Mouse (Mus musculus) testis, adult 2 months (tissue): ENCODE results near the gene Csk. TPM values are rescaled to one million over a fixed set of nuclear protein-coding genes. Genes with fewer than 3 reads are reported as not detected.

ENCODE experiments used
- H3K27ac ChIP-seq: fragments of 200-500 bp; 2 replicates; pipeline ENCODE4 v1.5.1; 2012; ENCODE audit warnings: low read depth, low read length; ENCODE audit not compliant: control insufficient read depth, insufficient read depth
- H3K27me3 ChIP-seq: fragments of 200-500 bp; 2 replicates; pipeline ENCODE4 v1.6.1; 2012; ENCODE audit warnings: mild to moderate bottlenecking, low read length, moderate library complexity; ENCODE audit not compliant: control insufficient read depth, insufficient read depth
- H3K36me3 ChIP-seq: fragments of 200-500 bp; 2 replicates; pipeline ENCODE4 v1.6.1; 2012; ENCODE audit warnings: mild to moderate bottlenecking, low read length; ENCODE audit not compliant: control insufficient read depth, insufficient read depth
- H3K4me1 ChIP-seq: fragments of 200-500 bp; 2 replicates; pipeline ENCODE4 v1.6.1; 2012; ENCODE audit warnings: low read length; ENCODE audit not compliant: control insufficient read depth, insufficient read depth
- H3K4me3 ChIP-seq: fragments of 200-500 bp; 2 replicates; pipeline ENCODE4 v1.5.1; 2012; ENCODE audit warnings: low read depth, mild to moderate bottlenecking, low read length, moderate library complexity, mixed read lengths; ENCODE audit not compliant: control insufficient read depth
- CTCF ChIP-seq: fragments of 200-500 bp; IDR thresholded peaks from 2 replicates; pipeline ENCODE4 v1.5.1; 2012; ENCODE audit warnings: low read depth, mild to moderate bottlenecking, inconsistent platforms, low read length, moderate library complexity; ENCODE audit not compliant: control insufficient read depth, insufficient read depth, insufficient replicate concordance
- POLR2A ChIP-seq: fragments of 200-500 bp; IDR thresholded peaks from 2 replicates; pipeline ENCODE4 v1.6.1; 2012; ENCODE audit warnings: low read depth, mild to moderate bottlenecking, inconsistent platforms, low read length, moderate library complexity; ENCODE audit not compliant: control insufficient read depth
- polyA plus RNA-seq: library from polyadenylated mRNA; depleted of rRNA; stranded (reverse); fragments of >200 nt; gene quantifications from 2 replicates; pipeline ENCODE4 v1.2.3, GENCODE M21; 2012; rRNA removed

Gene Csk
- 13.4 and 13.9 TPM in 2 replicates for polyA plus RNA-seq

DNA sequence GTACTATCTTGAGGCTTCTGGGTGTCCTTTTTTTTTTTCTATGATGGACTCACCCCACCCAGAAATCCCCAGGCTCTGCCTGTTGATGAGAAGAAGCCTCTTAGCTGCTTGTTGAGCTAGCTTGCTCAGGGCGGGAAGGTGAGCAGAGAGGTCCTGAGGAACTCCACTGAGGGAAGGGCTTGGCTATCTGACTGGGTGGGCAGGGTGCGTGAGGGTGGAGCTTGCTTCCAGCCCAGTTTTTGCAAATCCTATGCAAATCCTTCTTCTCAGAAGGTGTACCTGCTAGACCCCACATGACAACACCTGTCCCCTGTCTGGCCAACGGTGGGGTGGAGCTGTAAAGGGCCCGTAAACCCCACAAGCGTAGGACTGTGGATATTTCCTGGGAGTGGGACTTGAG lies at the start of gene Csk:
Csk (minus strand) TSS at position 349 of the 400 bp plus-strand sequence.
- TF ChIP-seq CTCF (no peak), POLR2A (no peak)
- Histone ChIP-seq H3K36me3 (no peaks in the 10 kb centered on the region), H3K27ac (no peak within 1 kb of the TSS), H3K4me1 (peaks cover 8% of the 10 kb centered on the region), H3K27me3 (no peaks in the 10 kb centered on the region), H3K4me3 (no peak within 1 kb of the TSS)

DNA sequence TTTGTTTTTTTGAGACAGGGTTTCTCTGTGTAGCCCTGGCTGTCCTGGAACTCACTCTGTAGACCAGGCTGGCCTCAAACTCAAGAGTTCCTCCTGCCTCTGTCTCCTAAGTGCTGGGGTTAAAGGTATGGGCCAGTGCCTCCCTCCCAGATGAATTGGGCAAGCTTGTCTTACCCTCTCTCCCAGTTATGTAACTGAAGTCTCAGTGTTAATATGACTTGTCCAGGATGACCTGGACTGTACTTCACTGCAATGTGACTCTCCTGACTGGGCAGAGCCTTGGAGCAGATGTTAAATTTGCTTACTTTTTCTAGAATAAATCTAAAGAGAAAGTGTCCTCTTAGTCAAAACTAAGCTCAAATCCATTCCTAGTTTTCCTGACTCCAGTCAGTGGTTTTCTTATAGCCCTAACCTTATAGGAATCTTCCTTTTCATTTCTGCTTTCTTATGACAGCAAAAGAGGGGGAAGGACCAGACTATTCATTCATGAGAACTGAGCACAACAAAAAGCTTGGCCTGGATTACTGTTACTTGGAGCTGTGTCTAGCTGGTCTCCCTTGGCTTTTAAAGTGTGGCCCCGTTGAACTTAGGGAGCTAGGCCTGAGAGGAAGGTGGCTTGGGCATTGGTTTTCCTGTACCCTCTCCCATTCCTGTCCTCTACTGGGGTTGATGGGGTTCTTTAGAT lies 45.2 kb upstream of the Csk start:
- TF ChIP-seq CTCF (no peak), POLR2A (no peak)
- Histone ChIP-seq H3K4me1 (peaks cover 11% of the 10 kb centered on the region), H3K27ac (no peak overlapping the region), H3K36me3 (no peaks in the 10 kb centered on the region), H3K27me3 (0 out of 2 replicates have a peak, but pooled peaks cover 2% of the 10 kb centered on the region), H3K4me3 (no peak overlapping the region)

- Histone ChIP-seq H3K4me3 (peak overlapping the region; percentile 22; the same call in 1 of the 2 replicates), H3K27me3 (0 out of 2 replicates have a peak, but pooled peaks cover 2% of the 10 kb centered on the region), H3K27ac (no peak overlapping the region), H3K36me3 (no peaks in the 10 kb centered on the region), H3K4me1 (peaks cover 11% of the 10 kb centered on the region)
- TF ChIP-seq CTCF (no peak), POLR2A (no peak)
These were observed 43.9 kb upstream of the Csk start for GRCm38 (mm10) chr9:57697380-57697779.

- H3K27ac ChIP-seq = no peak overlapping the region
- H3K4me3 ChIP-seq = peak overlapping the region; percentile 65
- no peaks in the 10 kb centered on the region for H3K36me3 ChIP-seq
- H3K4me1 ChIP-seq = peaks cover 11% of the 10 kb centered on the region
- TF ChIP-seq POLR2A (no peak), CTCF (no peak)
- 0 out of 2 replicates have a peak, but pooled peaks cover 2% of the 10 kb centered on the region for H3K27me3 ChIP-seq
These were observed 43.2 kb upstream of the Csk start for GRCm38 (mm10) chr9:57696380-57697285.

DNA sequence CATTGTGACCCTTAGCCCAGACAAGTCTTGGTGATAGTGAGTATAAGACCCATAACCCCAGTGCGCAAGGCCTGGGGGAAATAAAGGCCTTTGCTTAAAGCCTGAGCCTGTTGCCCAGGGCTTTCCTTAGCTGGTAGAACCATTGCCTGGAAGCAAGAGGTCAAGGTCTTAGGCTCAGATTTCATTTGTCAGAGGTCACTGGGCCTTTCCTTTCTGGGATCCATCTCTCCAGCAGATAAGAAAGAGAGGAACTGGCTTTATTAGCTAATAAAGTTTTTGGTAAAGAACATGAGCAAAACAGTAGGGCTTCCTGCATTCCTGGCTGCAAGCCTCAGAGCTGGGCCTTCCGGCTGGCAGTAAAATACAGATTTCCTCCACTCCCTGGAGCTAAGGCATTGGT lies 40.7 kb upstream of the Csk start:
- no peak for TF ChIP-seq POLR2A
- no peak for TF ChIP-seq CTCF
- no peaks in the 10 kb centered on the region for H3K36me3 ChIP-seq
- H3K27ac ChIP-seq = no peak overlapping the region
- H3K27me3 ChIP-seq = 0 out of 2 replicates have a peak, but pooled peaks cover 2% of the 10 kb centered on the region
- H3K4me1 ChIP-seq = peaks cover 11% of the 10 kb centered on the region
- no peak overlapping the region for H3K4me3 ChIP-seq

- TF ChIP-seq POLR2A (no peak), CTCF (no peak)
- Histone ChIP-seq H3K36me3 (no peaks in the 10 kb centered on the region), H3K27ac (no peak overlapping the region), H3K4me3 (no peak overlapping the region), H3K4me1 (no peaks in the 10 kb centered on the region), H3K27me3 (no peaks in the 10 kb centered on the region)
These were observed 35.2 kb upstream of the Csk start for GRCm38 (mm10) chr9:57688606-57689005.

DNA sequence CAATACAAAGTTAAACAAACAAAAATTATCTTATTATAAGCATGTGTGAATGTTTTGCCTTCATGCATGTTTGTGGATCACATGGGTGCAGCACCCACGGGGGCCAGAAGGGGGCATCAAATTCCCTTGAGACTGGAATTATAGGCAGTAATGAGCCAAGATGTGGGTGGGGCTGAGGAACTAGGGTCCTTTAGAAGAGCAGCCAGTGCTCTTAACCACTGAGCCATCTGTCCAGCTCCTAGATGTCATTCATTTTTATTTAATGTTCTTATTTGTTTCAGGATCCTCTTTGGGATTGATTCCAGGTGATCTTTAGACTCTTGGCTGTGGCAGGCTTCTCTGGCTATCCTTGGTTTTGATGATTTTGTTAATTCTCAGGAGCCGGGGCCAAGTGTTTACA lies 34.7 kb upstream of the Csk start:
- H3K27me3 ChIP-seq = no peaks in the 10 kb centered on the region
- no peaks in the 10 kb centered on the region for H3K4me1 ChIP-seq
- no peaks in the 10 kb centered on the region for H3K36me3 ChIP-seq
- H3K27ac ChIP-seq = no peak overlapping the region
- no peak overlapping the region for H3K4me3 ChIP-seq
- TF ChIP-seq CTCF (peak; percentile 19; the same call in 1 of the 2 replicates), POLR2A (no peak)
